Mouse (Mus musculus): ENCODE results near the gene Mdc1.

Gene Mdc1

GRCm38 (mm10) chr17:35887725-35888124, 46.4 kb downstream of the Mdc1 start:
- DNase-seq, result no peak

GRCm38 (mm10) chr17:35896781-35897643, 55.7 kb downstream of the Mdc1 start, which contains the start of gene 2310061I04Rik:
2310061I04Rik (minus strand) TSS chr17:35897431.
- peak; percentile 96 for DNase-seq

GRCm38 (mm10) chr17:35897644-35898573, 56.6 kb downstream of the Mdc1 start:
- DNase-seq, result no peak

- DNase-seq, result no peak
Measured at GRCm38 (mm10) chr17:35900636-35901035, 59.3 kb downstream of the Mdc1 start.

- no peak for DNase-seq
Measured at GRCm38 (mm10) chr17:35903343-35903991, 62.2 kb downstream of the Mdc1 start.

GRCm38 (mm10) chr17:35903992-35904355, 62.7 kb downstream of the Mdc1 start:
- DNase-seq, result no peak

GRCm38 (mm10) chr17:35905587-35905986, 64.3 kb downstream of the Mdc1 start:
- DNase-seq, result no peak

GRCm38 (mm10) chr17:35907609-35908008, 66.3 kb downstream of the Mdc1 start:
- DNase-seq, result no peak

Measured in retina, postnatal 1 day (tissue).